Mouse (Mus musculus) C2C12 (cell line): Measurements from ENCODE around the gene Iqgap3. TPM values are rescaled to one million over a fixed set of nuclear protein-coding genes. Genes with fewer than 3 reads are reported as not detected.

Source experiments
- H3K27me3 ChIP-seq: one replicate; pipeline ENCODE4 v1.6.1; 2011; ENCODE audit not compliant: control insufficient read depth, insufficient read depth, insufficient read length
- H3K36me3 ChIP-seq: one replicate; pipeline ENCODE4 v1.6.1; 2011; ENCODE audit not compliant: control insufficient read depth, insufficient read depth
- H3K4me3 ChIP-seq: one replicate; pipeline ENCODE4 v1.5.1; 2011; ENCODE audit warnings: mild to moderate bottlenecking, control low read depth; ENCODE audit not compliant: poor library complexity, insufficient read depth, severe bottlenecking
- H3K79me2 ChIP-seq: one replicate; pipeline ENCODE4 v1.6.1; 2011; ENCODE audit not compliant: control insufficient read depth, insufficient read depth
- H3K79me3 ChIP-seq: one replicate; pipeline ENCODE4 v1.6.1; 2011; ENCODE audit warnings: low read depth, control low read depth
- H3ac ChIP-seq: one replicate; pipeline ENCODE3; 2011; ENCODE audit warnings: low read depth; ENCODE audit not compliant: control insufficient read depth, insufficient read length
- CEBPB ChIP-seq: IDR thresholded peaks from one replicate; pipeline ENCODE4 v1.6.1; 2011; ENCODE audit warnings: low read depth, mild to moderate bottlenecking, control low read depth, moderate library complexity
- CTCF ChIP-seq: IDR thresholded peaks from one replicate; pipeline ENCODE4 v1.5.1; 2011; ENCODE audit not compliant: control insufficient read depth, insufficient read depth, insufficient read length
- FOSL1 ChIP-seq: IDR thresholded peaks from one replicate; pipeline ENCODE4 v1.8.0; 2011; ENCODE audit warnings: mild to moderate bottlenecking, low read length; ENCODE audit not compliant: poor library complexity, insufficient read depth, severe bottlenecking
- MAX ChIP-seq: IDR thresholded peaks from one replicate; pipeline ENCODE4 v1.6.1; 2011; ENCODE audit warnings: mild to moderate bottlenecking, control low read depth
- MYOD1 ChIP-seq: IDR thresholded peaks from one replicate; pipeline ENCODE4 v1.6.1; 2011; ENCODE audit warnings: low read depth; ENCODE audit not compliant: control insufficient read depth, insufficient read length
- MYOG ChIP-seq: IDR thresholded peaks from one replicate; pipeline ENCODE4 v1.6.1; 2011; ENCODE audit not compliant: control insufficient read depth, insufficient read length; ENCODE audit errors: extremely low read depth
- USF1 ChIP-seq: IDR thresholded peaks from one replicate; pipeline ENCODE4 v1.6.1; 2011; ENCODE audit warnings: low read depth, mild to moderate bottlenecking, control low read depth, moderate library complexity
- polyA plus RNA-seq: library from polyadenylated mRNA; unstranded; fragments of >200 nt; fragmentation: generic; extraction: Trizol; gene quantifications from one replicate; pipeline ENCODE4 v1.2.1, GENCODE M21; 2012; ENCODE audit warnings: missing spikeins

The Iqgap3 gene
- polyA plus RNA-seq, 1 experiment: 23.9 TPM

GRCm38 (mm10) chr3:88120117-88120651 lies 38.4 kb downstream of the Iqgap3 start:
- H3K27me3 ChIP-seq: no peaks in the 10 kb centered on the region
- H3K36me3 ChIP-seq: peaks cover 49% of the 10 kb centered on the region
- TF ChIP-seq USF1 (no peak), MAX (no peak), MYOG (no peak), MYOD1 (no peak), CTCF (no peak), FOSL1 (no peak)
- H3K4me3 ChIP-seq: no peak overlapping the region
- H3ac ChIP-seq: no peak overlapping the region
- no peaks in the 10 kb centered on the region for H3K79me3 ChIP-seq
- no peaks in the 10 kb centered on the region for H3K79me2 ChIP-seq

GRCm38 (mm10) chr3:88121164-88122131 lies 39.7 kb downstream of the Iqgap3 start:
- no peak for TF ChIP-seq USF1
- no peak for TF ChIP-seq CEBPB
- no peak for TF ChIP-seq MAX
- no peak for TF ChIP-seq MYOD1
- no peak for TF ChIP-seq MYOG
- TF ChIP-seq CTCF: no peak
- TF ChIP-seq FOSL1: no peak
- no peaks in the 10 kb centered on the region for H3K79me2 ChIP-seq
- H3K27me3 ChIP-seq: no peaks in the 10 kb centered on the region
- peaks cover 41% of the 10 kb centered on the region for H3K36me3 ChIP-seq
- no peaks in the 10 kb centered on the region for H3K79me3 ChIP-seq
- no peak overlapping the region for H3K4me3 ChIP-seq
- H3ac ChIP-seq: no peak overlapping the region

DNA sequence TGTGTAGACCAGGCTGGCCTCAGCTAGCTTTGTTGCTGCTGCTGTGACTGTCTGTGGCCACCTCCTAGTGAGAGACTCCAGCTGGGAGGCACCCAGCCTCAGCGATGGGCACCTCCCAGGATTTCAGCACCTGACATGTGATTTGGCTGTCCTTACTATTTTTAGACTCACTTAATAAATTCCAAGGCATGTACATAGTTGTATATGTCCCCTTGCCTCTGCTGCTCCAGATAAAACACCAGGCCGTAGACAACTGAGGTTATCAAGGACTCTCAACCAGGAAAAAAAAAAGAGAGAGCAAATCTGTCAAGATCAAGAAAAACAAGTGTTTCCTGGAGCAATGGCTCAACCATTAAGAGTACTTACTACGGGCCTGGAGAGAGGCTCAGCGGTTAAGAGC lies 43.4 kb downstream of the Iqgap3 start:
- Histone ChIP-seq H3K79me2 (no peaks in the 10 kb centered on the region), H3K79me3 (no peaks in the 10 kb centered on the region), H3K27me3 (no peaks in the 10 kb centered on the region), H3K4me3 (no peak overlapping the region), H3ac (no peak overlapping the region), H3K36me3 (peaks cover 10% of the 10 kb centered on the region)
- TF ChIP-seq MYOD1 (no peak), FOSL1 (no peak), CEBPB (no peak), USF1 (no peak), MYOG (no peak), CTCF (no peak), MAX (no peak)

GRCm38 (mm10) chr3:88126181-88126580 lies 44.4 kb downstream of the Iqgap3 start:
- H3ac ChIP-seq: no peak overlapping the region
- no peaks in the 10 kb centered on the region for H3K79me3 ChIP-seq
- no peaks in the 10 kb centered on the region for H3K36me3 ChIP-seq
- no peak for TF ChIP-seq MYOG
- no peak for TF ChIP-seq CTCF
- no peak for TF ChIP-seq USF1
- no peak for TF ChIP-seq FOSL1
- no peak for TF ChIP-seq MAX
- TF ChIP-seq MYOD1: no peak
- TF ChIP-seq CEBPB: no peak
- no peaks in the 10 kb centered on the region for H3K27me3 ChIP-seq
- H3K4me3 ChIP-seq: no peak overlapping the region
- H3K79me2 ChIP-seq: no peaks in the 10 kb centered on the region

DNA sequence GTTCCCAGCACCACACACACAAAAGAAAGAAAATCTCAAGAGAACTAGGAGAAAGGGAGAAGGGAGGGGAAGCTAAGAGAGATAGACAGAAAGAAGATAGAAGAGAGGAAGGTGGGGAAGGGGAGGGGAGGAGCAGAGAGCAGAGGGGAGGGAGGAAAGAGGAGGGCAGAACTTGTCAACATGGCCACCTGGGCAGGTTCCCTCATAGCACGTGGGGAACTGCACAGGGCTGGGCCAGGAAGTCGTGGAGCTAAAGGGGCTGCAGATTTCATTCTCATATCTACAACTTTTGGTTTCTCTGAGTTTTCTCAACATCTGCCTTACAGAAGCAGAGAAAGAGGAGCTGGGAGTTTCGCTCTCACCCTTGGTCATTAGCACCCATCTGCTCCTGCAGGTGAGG lies 45.9 kb downstream of the Iqgap3 start:
- Histone ChIP-seq H3K79me2 (no peaks in the 10 kb centered on the region), H3K36me3 (no peaks in the 10 kb centered on the region), H3K4me3 (no peak overlapping the region), H3ac (no peak overlapping the region), H3K79me3 (no peaks in the 10 kb centered on the region), H3K27me3 (no peaks in the 10 kb centered on the region)
- no peak for TF ChIP-seq CTCF
- TF ChIP-seq MAX: no peak
- no peak for TF ChIP-seq MYOG
- TF ChIP-seq USF1: no peak
- TF ChIP-seq MYOD1: no peak
- no peak for TF ChIP-seq CEBPB
- no peak for TF ChIP-seq FOSL1
